Mouse (Mus musculus) right cerebral cortex, postnatal 25 days (tissue): ENCODE measurements at regions not wholly inside any gene's neighbourhood (a gene's known extent, or its start where the extent isn't known, plus 50 kb on each side); places are given as distances from the start of the nearest gene placed in this dataset.

ENCODE experiments used
- DNase-seq: peaks from one replicate; pipeline ENCODE4 v3.0.0; 2022

DNA sequence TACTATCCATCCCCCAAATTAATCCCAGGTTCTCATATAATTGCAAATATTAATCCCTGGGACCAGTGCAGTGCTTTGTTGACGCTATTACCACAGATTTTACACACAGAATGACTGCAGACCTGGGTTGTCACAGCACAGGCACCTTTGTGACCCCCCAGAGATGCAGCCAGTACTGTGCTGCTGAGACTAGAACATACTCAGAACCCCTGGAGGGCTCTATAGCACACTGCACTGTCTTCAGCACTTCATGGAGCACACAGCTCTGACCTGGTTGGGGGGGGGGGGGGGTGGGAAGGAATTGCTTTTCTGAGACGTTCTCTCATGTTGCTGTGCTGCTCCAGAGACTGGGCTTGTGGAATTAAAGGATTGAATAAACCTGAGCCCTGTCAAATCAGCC lies 154.9 kb upstream of the Gm34302 start:
- DNase-seq, result no peak

DNA sequence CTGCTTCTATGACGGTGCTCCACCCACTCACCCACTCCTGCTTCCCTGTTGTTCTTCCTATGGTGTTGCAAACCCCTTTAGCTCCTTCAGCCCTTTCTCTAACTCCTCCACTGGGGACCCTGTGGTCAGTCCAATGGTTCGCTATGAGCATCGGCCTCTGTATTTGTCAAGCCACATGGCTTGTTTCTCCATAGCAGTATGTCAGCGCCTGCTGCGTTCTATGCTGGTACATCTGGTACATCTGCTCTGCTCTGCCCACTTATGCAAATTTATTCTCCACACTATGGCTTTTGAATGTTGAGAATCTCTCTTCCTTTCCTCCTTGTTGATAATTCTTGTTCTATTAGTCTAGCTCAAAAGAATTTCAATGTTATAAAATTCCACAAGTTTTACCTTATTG lies 154.2 kb upstream of the Gm34302 start:
- peak; percentile 4 for DNase-seq

- no peak for DNase-seq
Measured at GRCm38 (mm10) chr3:63627724-63628123, 144.0 kb upstream of the Gm34302 start.

GRCm38 (mm10) chr3:63616127-63616526 lies 132.4 kb upstream of the Gm34302 start:
- DNase-seq, result no peak

DNA sequence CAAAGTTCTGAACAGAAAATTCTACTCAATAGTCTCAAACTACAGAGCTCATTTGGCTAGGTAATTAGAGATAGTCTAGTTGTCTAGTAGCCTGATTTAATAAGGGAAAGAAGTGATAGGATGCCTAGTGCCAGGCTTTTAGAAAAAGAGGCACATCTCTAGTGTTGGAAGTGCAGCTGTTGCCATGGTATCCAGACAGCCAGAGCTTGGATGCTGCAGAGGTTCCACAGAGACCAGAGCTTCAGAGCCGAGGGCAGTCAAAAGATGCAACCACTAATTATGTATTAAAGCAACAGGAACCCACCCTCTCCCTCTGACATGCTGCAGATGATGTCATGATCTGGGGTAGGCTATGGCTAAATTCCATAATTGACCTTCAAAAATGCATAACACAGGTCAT lies 130.0 kb upstream of the Gm34302 start:
- no peak for DNase-seq

- DNase-seq, result no peak
Measured at GRCm38 (mm10) chr3:63612767-63613363, 129.2 kb upstream of the Gm34302 start.

GRCm38 (mm10) chr3:63610113-63610919 lies 126.6 kb upstream of the Gm34302 start:
- no peak for DNase-seq

DNA sequence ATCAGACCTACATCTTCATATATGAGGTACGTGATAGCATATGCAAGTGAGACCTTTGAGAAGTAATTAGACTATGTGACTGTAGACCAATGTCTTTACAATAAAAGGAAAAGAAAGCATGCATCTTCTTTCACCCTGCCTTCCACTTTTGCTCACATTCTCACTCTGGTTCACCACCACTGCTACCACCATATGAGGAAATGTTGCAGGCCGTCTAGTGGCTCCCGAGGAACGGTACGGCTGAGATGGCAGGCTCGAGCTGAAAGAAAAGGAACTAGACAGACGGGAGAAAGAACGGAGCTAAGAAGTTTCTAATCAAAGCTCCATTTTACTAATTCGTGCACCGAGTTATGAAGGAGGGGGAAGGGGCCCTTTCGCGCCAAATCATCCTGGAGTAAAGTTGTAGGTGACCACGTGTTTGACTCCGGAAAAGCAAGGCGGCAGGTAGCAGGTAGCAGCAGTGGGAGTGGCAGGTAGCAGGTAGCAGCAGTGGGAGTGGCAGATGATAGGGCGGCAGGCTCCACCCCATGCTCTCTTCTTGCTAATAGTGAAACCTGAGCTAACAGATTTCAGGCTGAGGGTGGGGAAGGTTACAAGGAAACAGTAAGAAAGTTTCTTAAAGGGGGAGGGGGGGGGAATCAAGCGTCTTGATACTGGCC lies 125.9 kb upstream of the Gm34302 start:
- no peak for DNase-seq

DNA sequence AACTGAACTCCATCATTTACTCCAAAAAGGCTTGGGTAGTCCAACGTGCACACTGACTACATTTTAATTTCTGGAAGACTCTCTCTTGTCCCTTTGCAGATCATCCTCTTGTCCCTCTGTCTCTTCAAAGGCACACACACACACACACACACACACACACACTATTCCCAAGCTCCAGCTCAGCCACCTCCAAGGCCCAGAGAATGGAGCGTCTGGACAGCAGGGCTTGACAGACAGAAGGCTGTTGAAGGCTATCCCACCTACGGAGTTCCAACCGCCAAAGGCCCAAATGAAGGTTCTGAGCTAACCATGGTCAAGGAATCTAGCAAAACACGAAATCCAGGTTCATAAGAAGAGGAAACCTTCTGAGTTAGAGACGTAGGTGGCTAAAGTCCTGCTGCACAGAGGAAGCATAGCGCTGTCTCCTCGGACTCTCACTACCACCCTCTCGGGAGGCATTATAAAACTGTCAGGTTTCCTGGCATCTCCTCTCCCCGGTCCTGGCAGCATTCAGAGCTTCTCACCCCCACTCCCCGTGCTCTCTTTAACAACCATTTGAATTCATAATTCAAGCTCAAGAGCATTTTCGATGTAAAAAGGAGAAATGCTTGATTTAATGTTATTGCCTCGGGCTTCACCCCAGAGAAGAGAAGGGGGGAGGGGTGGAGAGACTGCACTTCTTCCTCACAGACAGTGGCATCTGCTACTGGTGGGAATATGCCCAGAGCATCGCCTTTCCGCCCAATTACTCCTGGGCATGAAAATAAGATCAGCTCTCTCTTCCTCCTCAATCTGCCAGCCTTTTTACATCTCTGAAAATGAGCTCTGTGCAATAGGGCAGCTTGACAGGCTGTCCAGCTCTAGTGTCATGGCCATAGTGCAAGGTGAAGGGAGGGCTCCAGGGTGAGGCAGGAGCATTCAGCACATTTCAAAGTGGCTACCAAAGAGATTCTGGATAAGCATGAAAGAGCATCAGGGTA lies 99.3 kb upstream of the Gm34302 start:
- no peak for DNase-seq

- no peak for DNase-seq
Measured at GRCm38 (mm10) chr3:63582180-63582579, 98.5 kb upstream of the Gm34302 start.

DNA sequence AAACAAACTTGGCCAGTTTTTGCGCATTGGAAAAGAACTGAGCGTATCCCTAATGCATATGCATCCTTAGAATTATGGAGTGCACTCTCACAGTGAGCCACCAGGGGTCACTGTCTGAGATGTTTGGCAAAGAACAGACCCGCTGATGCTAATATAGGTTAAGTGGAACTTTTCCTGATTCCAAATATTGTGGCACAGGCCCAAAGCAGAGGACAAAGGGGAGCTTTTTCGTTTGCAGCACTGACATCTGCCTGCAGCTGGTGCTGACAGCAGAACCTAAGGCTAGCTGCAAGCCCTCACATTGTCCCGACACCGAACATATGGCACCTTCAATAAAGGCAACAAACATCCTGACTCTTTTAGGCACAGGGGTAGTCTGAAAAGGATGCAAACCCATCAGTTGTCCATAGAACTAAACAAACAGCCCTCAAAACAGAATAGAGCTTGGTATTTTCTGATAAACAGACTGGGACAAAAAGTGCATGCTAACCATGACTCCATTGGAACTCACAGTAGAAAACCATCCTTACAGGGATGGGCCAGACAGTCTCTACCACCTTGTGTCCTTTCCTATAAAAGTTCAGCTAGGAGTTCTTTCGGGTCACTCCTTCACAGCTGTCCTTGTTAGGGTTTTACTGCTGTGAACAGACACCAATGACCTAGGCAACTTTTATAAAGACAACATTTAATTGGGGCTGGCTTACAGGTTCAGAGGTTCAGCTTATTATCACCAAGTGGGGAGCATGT lies 87.1 kb upstream of the Gm34302 start:
- peak; percentile 60 for DNase-seq

DNA sequence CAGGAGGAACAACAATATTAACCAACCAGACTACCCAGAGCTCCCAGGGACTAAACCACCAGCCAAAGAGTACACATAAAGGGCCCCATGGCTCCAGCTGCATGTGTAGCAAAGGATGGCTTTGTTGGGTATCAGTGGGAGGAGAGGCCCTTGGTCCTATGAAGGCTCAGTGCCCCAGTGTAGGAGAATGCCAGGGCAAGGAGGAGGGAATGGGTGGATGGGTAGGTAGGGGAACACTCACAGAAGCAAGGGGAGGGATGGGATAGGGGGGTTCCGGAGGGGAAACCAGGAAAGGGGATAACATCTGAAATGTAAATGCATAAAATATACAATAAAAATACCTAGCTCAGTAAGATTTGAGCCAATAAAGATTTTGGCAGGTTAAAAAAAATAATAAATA lies 86.4 kb upstream of the Gm34302 start:
- no peak for DNase-seq

DNA sequence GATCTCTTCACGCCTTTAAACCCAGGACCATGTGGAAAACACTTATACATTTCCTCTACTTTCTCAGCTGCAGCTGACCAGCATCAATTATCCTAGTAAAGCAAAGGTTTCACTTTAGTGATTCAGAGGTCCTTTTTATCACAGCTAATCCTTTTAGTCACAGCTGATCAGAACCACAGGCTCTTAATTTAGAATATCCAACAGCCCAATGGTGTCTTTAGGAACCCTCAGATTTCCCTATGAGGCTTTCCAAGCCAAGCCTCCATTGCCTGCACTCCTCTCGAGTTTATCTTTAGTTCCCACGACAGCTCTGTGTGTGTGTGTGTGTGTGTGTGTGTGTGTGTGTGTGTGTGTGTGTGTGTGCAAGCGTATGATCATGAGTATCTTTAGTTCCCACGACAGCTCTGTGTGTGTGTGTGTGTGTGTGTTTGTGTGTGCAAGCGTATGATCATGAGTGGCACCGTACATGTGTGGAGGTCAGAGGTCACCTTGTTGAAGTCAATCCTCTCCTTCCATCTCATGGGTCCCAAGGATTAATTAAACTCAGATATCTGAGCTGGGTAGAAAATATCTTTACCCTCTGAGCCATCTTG lies 85.4 kb upstream of the Gm34302 start:
- DNase-seq, result no peak

GRCm38 (mm10) chr3:63567726-63568125 lies 84.0 kb upstream of the Gm34302 start:
- no peak for DNase-seq

DNA sequence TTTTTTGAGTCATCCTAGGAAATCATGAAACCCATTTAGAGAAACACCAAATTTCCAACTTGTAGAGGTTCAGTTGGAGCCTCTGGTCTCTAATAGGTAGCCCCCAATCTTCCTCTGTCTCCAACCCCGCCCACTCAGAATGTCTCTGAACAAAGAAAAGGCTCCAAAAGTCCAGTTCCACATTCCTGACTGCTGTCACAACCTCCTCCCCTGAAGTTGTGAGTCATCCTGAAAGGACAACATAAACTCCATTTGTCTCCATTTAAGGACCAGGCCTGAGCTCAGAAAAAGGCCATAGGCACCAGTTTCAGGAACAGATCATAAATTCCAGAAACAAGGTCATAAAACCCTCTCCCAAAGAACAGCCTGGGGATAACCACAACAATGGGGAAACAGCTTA lies 79.4 kb upstream of the Gm34302 start:
- no peak for DNase-seq

GRCm38 (mm10) chr3:63562532-63562931 lies 78.9 kb upstream of the Gm34302 start:
- no peak for DNase-seq

DNA sequence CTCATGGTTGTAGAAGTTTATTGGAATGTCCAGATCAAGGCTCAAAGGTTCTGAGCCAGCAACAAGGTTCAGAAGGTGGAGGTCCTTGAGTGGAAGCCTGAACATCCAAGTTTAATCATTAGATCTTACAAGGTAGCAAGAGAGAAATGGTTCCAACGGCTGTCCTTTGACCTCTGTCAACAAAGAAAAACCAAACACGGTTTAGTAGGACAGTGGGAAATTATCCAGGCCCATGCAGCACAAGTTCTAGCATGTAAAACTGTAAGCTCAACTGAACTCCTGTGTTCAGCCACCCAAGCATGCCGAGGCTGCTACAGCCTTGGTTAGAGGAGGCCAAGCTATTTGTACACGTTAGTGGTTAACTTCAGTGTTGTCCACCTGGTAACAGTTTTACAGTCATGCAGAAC lies 77.1 kb upstream of the Gm34302 start:
- no peak for DNase-seq

DNA sequence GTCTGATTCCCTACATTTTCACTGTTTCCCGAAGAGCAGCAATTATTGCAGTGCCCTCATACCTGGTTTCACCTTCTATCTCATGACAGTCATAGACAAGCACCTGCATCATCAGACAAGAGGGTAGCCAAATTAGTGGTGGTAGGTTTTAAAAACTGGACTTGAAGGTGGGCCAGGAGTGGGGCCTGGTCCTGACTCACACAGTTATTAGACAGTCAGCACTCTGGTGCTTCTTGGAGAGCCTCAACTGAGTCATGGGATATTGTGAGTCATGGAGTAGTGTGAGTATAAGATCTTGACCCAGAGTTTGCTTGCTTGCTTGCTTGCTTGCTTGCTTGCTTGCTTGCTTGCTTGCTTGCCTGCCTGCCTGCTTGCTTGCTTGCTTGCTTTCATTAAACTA lies 73.1 kb upstream of the Gm34302 start:
- no peak for DNase-seq

GRCm38 (mm10) chr3:63554872-63555271 lies 71.2 kb upstream of the Gm34302 start:
- DNase-seq, result peak; percentile 5

- DNase-seq, result no peak
Measured at GRCm38 (mm10) chr3:63553426-63553825, 69.7 kb upstream of the Gm34302 start.

DNA sequence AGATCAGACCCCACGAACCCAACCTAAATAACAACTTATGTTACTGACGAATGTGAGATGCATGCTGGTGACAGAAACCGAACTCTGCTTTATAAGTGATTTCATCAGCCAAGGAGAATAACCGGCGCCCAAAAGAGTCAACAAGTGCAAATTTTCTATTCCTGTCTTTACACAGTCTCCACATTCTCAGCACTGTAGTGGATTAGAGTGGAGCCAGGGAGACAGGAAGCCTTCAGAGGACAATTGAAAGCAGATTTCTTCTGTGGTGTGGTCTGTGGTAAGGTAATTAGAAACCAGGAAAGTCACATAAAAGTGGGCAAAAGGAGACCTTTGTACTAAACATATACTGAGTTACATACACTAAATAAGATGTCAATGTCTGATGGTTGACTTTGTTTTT lies 68.0 kb upstream of the Gm34302 start:
- no peak for DNase-seq
